Mouse (Mus musculus) heart, postnatal 14 days (tissue): ENCODE measurements around the gene Caskin2. TPM values are rescaled to one million over a fixed set of nuclear protein-coding genes. Genes with fewer than 3 reads are reported as not detected.

Source experiments
- DNase-seq, 2 experiments: peaks; one replicate each; pipeline ENCODE4 v3.0.0; 2021 to 2022
- intact Hi-C: fragments of 180-260 bp; cut with DNase I; formaldehyde crosslinking; loops from one replicate; pipeline ENCODE4 v1.15.1; 2025
- total RNA-seq, 2 experiments: library from RNA; stranded (reverse); gene quantifications; 2 replicates each; pipeline ENCODE4 v1.2.3; 2021

The Caskin2 gene
- total RNA-seq, 2 experiments from 2014 or later = 54.0 to 54.9 TPM

- peak; percentile 46 to 60 for DNase-seq
Measured at GRCm38 (mm10) chr11:115832523-115832922, 19.1 kb upstream of the Caskin2 start.

GRCm38 (mm10) chr11:115832064-115832463, 18.6 kb upstream of the Caskin2 start:
- DNase-seq = no peak
- intact Hi-C loops = no loop called here

More at GRCm38 (mm10) chr11:115832523-115832922, 19.1 kb upstream of the Caskin2 start:
- intact Hi-C loops = no loop called here

GRCm38 (mm10) chr11:115831518-115831917, 18.1 kb upstream of the Caskin2 start:
- intact Hi-C loops = no loop called here
- no peak for DNase-seq

GRCm38 (mm10) chr11:115830550-115831325, 17.3 kb upstream of the Caskin2 start:
- intact Hi-C loops = no loop called here
- no peak for DNase-seq

- no peak for DNase-seq
- intact Hi-C loops = no loop called here
Measured at GRCm38 (mm10) chr11:115829036-115829435, 15.6 kb upstream of the Caskin2 start.

- DNase-seq = no peak
- intact Hi-C loops = no loop called here
Measured at GRCm38 (mm10) chr11:115827624-115828023, 14.2 kb upstream of the Caskin2 start.

- no peak for DNase-seq
- intact Hi-C loops = no loop called here
Measured at GRCm38 (mm10) chr11:115826487-115826886, 13.0 kb upstream of the Caskin2 start.

GRCm38 (mm10) chr11:115824813-115825212, 11.4 kb upstream of the Caskin2 start:
- DNase-seq = no peak
- intact Hi-C loops = loop anchor here (5.0 kb wide), 1 partner anchor 333 kb away; the partner anchor contains the start of gene Nt5c

GRCm38 (mm10) chr11:115823774-115824740, 10.6 kb upstream of the Caskin2 start, which contains the start of gene Llgl2:
TSS of gene Llgl2 (plus strand) at chr11:115824049.
- intact Hi-C loops = loop anchor here (5.0 kb wide), 1 partner anchor 332 kb away; the partner anchor contains the start of gene Nt5c
- DNase-seq = peak; percentile 89 to 90

- no peak for DNase-seq
- intact Hi-C loops = loop anchor here (5.0 kb wide), 1 partner anchor 329 kb away; the partner anchor contains the start of gene Nt5c
Measured at GRCm38 (mm10) chr11:115821001-115821400, 7.6 kb upstream of the Caskin2 start.

GRCm38 (mm10) chr11:115819915-115820623, 6.6 kb upstream of the Caskin2 start:
- intact Hi-C loops = loop anchor here (5.0 kb wide), 1 partner anchor 328 kb away; the partner anchor contains the start of gene Nt5c
- DNase-seq = no peak

- no peak for DNase-seq
- intact Hi-C loops = no loop called here
Measured at GRCm38 (mm10) chr11:115817331-115817730, 3.9 kb upstream of the Caskin2 start.

- peak; percentile 93 for DNase-seq
- intact Hi-C loops = loop anchor here (1.0 to 5.0 kb wide), 3 partner anchors 44 to 168 kb away; partner anchors contain the start of gene Myo15b
Measured at GRCm38 (mm10) chr11:115814605-115815450, 1.4 kb upstream of the Caskin2 start, which contains the start of gene Tsen54. TSS of gene Tsen54 (plus strand) at chr11:115814724.

- intact Hi-C loops = loop anchor here (2.0 to 5.0 kb wide), 2 partner anchors 36 to 165 kb away; no protein-coding TSS in a partner anchor
- DNase-seq = no peak
Measured at GRCm38 (mm10) chr11:115812533-115813420, 662 bp downstream of the Caskin2 start.

- peak; percentile 56 to 64 for DNase-seq
- intact Hi-C loops = loop anchor here (2.0 to 5.0 kb wide), 2 partner anchors 35 to 165 kb away; no protein-coding TSS in a partner anchor
Measured at GRCm38 (mm10) chr11:115812095-115812494, 1.3 kb downstream of the Caskin2 start.

GRCm38 (mm10) chr11:115811381-115812093, 1.9 kb downstream of the Caskin2 start:
- DNase-seq = no peak
- intact Hi-C loops = loop anchor here (2.0 to 5.0 kb wide), 2 partner anchors 35 to 164 kb away; no protein-coding TSS in a partner anchor

- DNase-seq = peak; percentile 71 to 75
Measured at GRCm38 (mm10) chr11:115810377-115810776, 3.1 kb downstream of the Caskin2 start.

More at GRCm38 (mm10) chr11:115810377-115810776, 3.1 kb downstream of the Caskin2 start:
- intact Hi-C loops = loop anchor here (5.0 kb wide), 1 partner anchor 163 kb away; no protein-coding TSS in a partner anchor
